In the genomic region with DNA sequence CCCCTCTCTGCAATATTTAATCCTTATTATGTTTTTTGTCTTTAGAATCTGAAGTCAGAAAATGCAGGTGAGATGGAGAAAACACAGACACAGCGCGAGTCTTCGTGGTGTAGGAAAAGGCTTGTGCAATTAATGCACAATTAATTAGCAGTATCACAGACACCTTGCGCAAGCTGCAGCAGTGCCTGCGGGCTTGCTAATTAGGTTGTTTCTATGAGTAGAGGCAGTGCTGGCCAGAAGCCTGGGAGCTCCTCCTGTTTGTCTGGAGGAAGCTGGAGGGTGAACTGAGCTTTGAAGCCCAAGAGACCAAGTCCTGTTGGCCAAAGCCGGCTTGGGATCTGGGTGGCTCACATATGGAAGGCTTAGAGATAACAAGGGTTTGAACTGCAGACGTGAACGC, we compare ENCODE assay signal across 13 mouse cellular contexts.
DNase-seq lines count a peak whose midpoint lies in the region; ATAC-seq lines count a peak whose summit lies in the region.
"Had no signal": no experiment of that assay in that cellular context is flagged by ENCODE, and none has a peak within 500 bp of the region (broad histone marks: within the 10 kb centered on the region; RNA-seq: fewer than 3 reads in every experiment).

No protein-coding gene starts in this region.

- H3K4me1 ChIP-seq in midbrain, embryonic 11.5 days (ENCODE audit: control insufficient read depth, insufficient read depth, low read length), result no peaks in the 10 kb centered on the region
- peaks cover 20% of the 10 kb centered on the region for H3K4me1 ChIP-seq in midbrain, embryonic 10.5 days
- peaks cover 27% of the 10 kb centered on the region for H3K4me1 ChIP-seq in forebrain, embryonic 16.5 days (replicated peaks; ENCODE audit: control insufficient read depth, insufficient read depth, low read length)
- no peaks in the 10 kb centered on the region for H3K4me1 ChIP-seq in midbrain, embryonic 14.5 days (ENCODE audit: control insufficient read depth, insufficient read depth, low read length)

- ATAC-seq in midbrain, embryonic 11.5 days (ENCODE audit: low FRiP score), result no peak
- peak; percentile 80 for ATAC-seq in forebrain, embryonic 16.5 days
- peak; percentile 48; the same call in 1 of the 2 replicates for ATAC-seq in midbrain, embryonic 14.5 days (ENCODE audit: low FRiP score, low TSS enrichment)

- H3K36me3 ChIP-seq in midbrain, embryonic 11.5 days (ENCODE audit: control insufficient read depth, insufficient read depth, low read length), result no peaks in the 10 kb centered on the region
- H3K36me3 ChIP-seq in midbrain, embryonic 10.5 days, result no peaks in the 10 kb centered on the region
- no peaks in the 10 kb centered on the region for H3K36me3 ChIP-seq in forebrain, embryonic 16.5 days (ENCODE audit: control insufficient read depth, insufficient read depth)
- H3K36me3 ChIP-seq in midbrain, embryonic 14.5 days (ENCODE audit: control insufficient read depth, insufficient read depth, low read length), result no peaks in the 10 kb centered on the region
- H3K36me3 ChIP-seq: limb, embryonic 15.5 days had no signal

- peak; percentile 7 for DNase-seq in cerebellum, adult 9-10 months
- no peak for DNase-seq in cerebellum, adult 8-10 months
- DNase-seq in midbrain, embryonic 11.5 days (ENCODE audit: low spot score, missing footprints), result peak; percentile 41
- no peak for DNase-seq in midbrain, embryonic 10.5 days (ENCODE audit: low spot score)
- peak; percentile 67 for DNase-seq in midbrain, embryonic 14.5 days
- no peak for DNase-seq in kidney, adult 8-10 months
- DNase-seq in adrenal gland, adult (ENCODE audit: inconsistent age in 2 of 2, low spot score in 1 of 2), result no peak
- DNase-seq: gastrocnemius, postnatal 10 days; lung, postnatal 14 days; thymus, adult 2 months had no signal

- no peak overlapping the region for H3K27ac ChIP-seq in midbrain, embryonic 11.5 days (ENCODE audit: low read depth, low read length)
- no peak overlapping the region for H3K27ac ChIP-seq in midbrain, embryonic 10.5 days (replicated peaks)
- peak overlapping the region; percentile 63; the same call in 1 of the 2 replicates for H3K27ac ChIP-seq in forebrain, embryonic 16.5 days (ENCODE audit: low read length)
- H3K27ac ChIP-seq in midbrain, embryonic 14.5 days (replicated peaks; ENCODE audit: low read depth, low read length), result peak overlapping the region; percentile 27; the same call in 1 of the 2 replicates
- H3K27ac ChIP-seq: limb, embryonic 15.5 days had no signal

- no peak overlapping the region for H3K4me3 ChIP-seq in midbrain, embryonic 11.5 days (ENCODE audit: low read depth, low read length)
- no peak overlapping the region for H3K4me3 ChIP-seq in midbrain, embryonic 10.5 days
- H3K4me3 ChIP-seq in forebrain, embryonic 16.5 days (replicated peaks; ENCODE audit: low read length), result no peak overlapping the region
- H3K4me3 ChIP-seq in midbrain, embryonic 14.5 days (replicated peaks; ENCODE audit: low read depth, low read length), result no peak overlapping the region
- H3K4me3 ChIP-seq: erythroblast, embryonic 14.5 days; limb, embryonic 15.5 days had no signal

- H3K27me3 ChIP-seq in midbrain, embryonic 11.5 days (ENCODE audit: control insufficient read depth, insufficient read depth, low read length), result no peaks in the 10 kb centered on the region
- H3K27me3 ChIP-seq in midbrain, embryonic 10.5 days (ENCODE audit: low read depth, poor library complexity, severe bottlenecking), result no peaks in the 10 kb centered on the region
- H3K27me3 ChIP-seq in forebrain, embryonic 16.5 days (replicated peaks; ENCODE audit: control insufficient read depth, insufficient read depth, low read length), result no peaks in the 10 kb centered on the region
- H3K27me3 ChIP-seq in midbrain, embryonic 14.5 days (ENCODE audit: control insufficient read depth, insufficient read depth, low read length), result no peaks in the 10 kb centered on the region
- H3K27me3 ChIP-seq: limb, embryonic 15.5 days had no signal

- H3K9ac ChIP-seq in midbrain, embryonic 11.5 days (ENCODE audit: low read length), result no peak overlapping the region
- H3K9ac ChIP-seq in forebrain, embryonic 16.5 days (replicated peaks; ENCODE audit: low read depth, low read length), result no peak overlapping the region
- no peak overlapping the region for H3K9ac ChIP-seq in midbrain, embryonic 14.5 days (replicated peaks; ENCODE audit: low read length)

- WGBS in midbrain, embryonic 11.5 days, result 92% methylated on average over 8 of the region's 8 CpGs
- WGBS in midbrain, embryonic 10.5 days, result 92% methylated on average over 8 of the region's 8 CpGs
- 23% methylated on average over 8 of the region's 8 CpGs for WGBS in forebrain, embryonic 16.5 days
- WGBS in midbrain, embryonic 14.5 days, result 58% methylated on average over 8 of the region's 8 CpGs

- H3K9me3 ChIP-seq in midbrain, embryonic 11.5 days (ENCODE audit: control insufficient read depth, low read length), result no peaks in the 10 kb centered on the region
- H3K9me3 ChIP-seq in midbrain, embryonic 10.5 days (replicated peaks), result no peaks in the 10 kb centered on the region
- H3K9me3 ChIP-seq in forebrain, embryonic 16.5 days (ENCODE audit: control insufficient read depth, low read length), result no peaks in the 10 kb centered on the region
- H3K9me3 ChIP-seq in midbrain, embryonic 14.5 days (ENCODE audit: control insufficient read depth, low read length), result no peaks in the 10 kb centered on the region
- H3K9me3 ChIP-seq: limb, embryonic 15.5 days had no signal

- H3K4me2 ChIP-seq in midbrain, embryonic 11.5 days, result no peak overlapping the region
- H3K4me2 ChIP-seq in forebrain, embryonic 16.5 days (ENCODE audit: low read length), result no peak overlapping the region
- H3K4me2 ChIP-seq in midbrain, embryonic 14.5 days (ENCODE audit: low read length), result no peak overlapping the region
- H3K4me2 ChIP-seq: limb, embryonic 15.5 days had no signal

Comparison
In these comparisons a context has a peak if more than half of its experiments do, and no peak if none do; other contexts are left out.
1. DNase-seq: peak in cerebellum, adult 9-10 months (single experiment), midbrain, embryonic 11.5 days (single experiment) and midbrain, embryonic 14.5 days (single experiment); none in cerebellum, adult 8-10 months (single experiment), midbrain, embryonic 10.5 days (single experiment), kidney, adult 8-10 months (0 of 2) and adrenal gland, adult (0 of 2).
2. H3K27ac ChIP-seq: peak in forebrain, embryonic 16.5 days (single experiment) and midbrain, embryonic 14.5 days (single experiment); none in midbrain, embryonic 11.5 days (single experiment) and midbrain, embryonic 10.5 days (single experiment).